Mouse (Mus musculus) urinary bladder, postnatal 36 days (tissue): ENCODE measurements around the gene Chst12.

Source experiments
- DNase-seq, 2 experiments: peaks; one replicate each; pipeline ENCODE4 v3.0.0; 2022; ENCODE audit warnings: low spot score in 2 of 2, mixed read lengths in 1 of 2

The Chst12 gene

GRCm38 (mm10) chr5:140517159-140517920 is 12.0 kb downstream of the Chst12 start:
- no peak for DNase-seq

- DNase-seq: no peak
Observed at GRCm38 (mm10) chr5:140517921-140518230, 12.5 kb downstream of the Chst12 start.

GRCm38 (mm10) chr5:140521196-140521595 is 15.8 kb downstream of the Chst12 start:
- no peak for DNase-seq

- DNase-seq: no peak
Observed at GRCm38 (mm10) chr5:140526754-140527153, 21.4 kb downstream of the Chst12 start.

GRCm38 (mm10) chr5:140538111-140538683 is 32.8 kb downstream of the Chst12 start:
- DNase-seq: no peak

GRCm38 (mm10) chr5:140540106-140540505 is 34.8 kb downstream of the Chst12 start:
- peak; percentile 80 to 82 for DNase-seq

GRCm38 (mm10) chr5:140542811-140543575 is 37.6 kb downstream of the Chst12 start:
- no peak for DNase-seq

- DNase-seq: no peak
Observed at GRCm38 (mm10) chr5:140545651-140546050, 40.3 kb downstream of the Chst12 start.

- DNase-seq: no peak
Observed at GRCm38 (mm10) chr5:140546332-140546731, 41.0 kb downstream of the Chst12 start.

GRCm38 (mm10) chr5:140549306-140550047 is 44.1 kb downstream of the Chst12 start:
- no peak for DNase-seq

GRCm38 (mm10) chr5:140553719-140554118 is 48.4 kb downstream of the Chst12 start:
- no peak for DNase-seq

- DNase-seq: no peak
Observed at GRCm38 (mm10) chr5:140556859-140557258, 51.5 kb downstream of the Chst12 start.

GRCm38 (mm10) chr5:140562601-140563000 is 57.3 kb downstream of the Chst12 start:
- DNase-seq: no peak

GRCm38 (mm10) chr5:140564896-140565295 is 59.5 kb downstream of the Chst12 start, which contains the start of gene Grifin:
TSS of gene Grifin (minus strand) at chr5:140565071.
- no peak for DNase-seq

GRCm38 (mm10) chr5:140565451-140565850 is 60.1 kb downstream of the Chst12 start:
- peak in 1 of 2 experiments; percentile 57 for DNase-seq

GRCm38 (mm10) chr5:140565856-140566255 is 60.5 kb downstream of the Chst12 start:
- DNase-seq: peak in 1 of 2 experiments; percentile 36

- no peak for DNase-seq
Observed at GRCm38 (mm10) chr5:140566271-140566670, 60.9 kb downstream of the Chst12 start.

- DNase-seq: peak; percentile 59 to 72
Observed at GRCm38 (mm10) chr5:140567321-140567720, 62.0 kb downstream of the Chst12 start.

GRCm38 (mm10) chr5:140567751-140568150 is 62.4 kb downstream of the Chst12 start:
- DNase-seq: no peak

- DNase-seq: peak; percentile 53 to 64
Observed at GRCm38 (mm10) chr5:140568321-140568970, 63.1 kb downstream of the Chst12 start.

- DNase-seq: no peak
Observed at GRCm38 (mm10) chr5:140569032-140569595, 63.8 kb downstream of the Chst12 start.
